In the genomic region with DNA sequence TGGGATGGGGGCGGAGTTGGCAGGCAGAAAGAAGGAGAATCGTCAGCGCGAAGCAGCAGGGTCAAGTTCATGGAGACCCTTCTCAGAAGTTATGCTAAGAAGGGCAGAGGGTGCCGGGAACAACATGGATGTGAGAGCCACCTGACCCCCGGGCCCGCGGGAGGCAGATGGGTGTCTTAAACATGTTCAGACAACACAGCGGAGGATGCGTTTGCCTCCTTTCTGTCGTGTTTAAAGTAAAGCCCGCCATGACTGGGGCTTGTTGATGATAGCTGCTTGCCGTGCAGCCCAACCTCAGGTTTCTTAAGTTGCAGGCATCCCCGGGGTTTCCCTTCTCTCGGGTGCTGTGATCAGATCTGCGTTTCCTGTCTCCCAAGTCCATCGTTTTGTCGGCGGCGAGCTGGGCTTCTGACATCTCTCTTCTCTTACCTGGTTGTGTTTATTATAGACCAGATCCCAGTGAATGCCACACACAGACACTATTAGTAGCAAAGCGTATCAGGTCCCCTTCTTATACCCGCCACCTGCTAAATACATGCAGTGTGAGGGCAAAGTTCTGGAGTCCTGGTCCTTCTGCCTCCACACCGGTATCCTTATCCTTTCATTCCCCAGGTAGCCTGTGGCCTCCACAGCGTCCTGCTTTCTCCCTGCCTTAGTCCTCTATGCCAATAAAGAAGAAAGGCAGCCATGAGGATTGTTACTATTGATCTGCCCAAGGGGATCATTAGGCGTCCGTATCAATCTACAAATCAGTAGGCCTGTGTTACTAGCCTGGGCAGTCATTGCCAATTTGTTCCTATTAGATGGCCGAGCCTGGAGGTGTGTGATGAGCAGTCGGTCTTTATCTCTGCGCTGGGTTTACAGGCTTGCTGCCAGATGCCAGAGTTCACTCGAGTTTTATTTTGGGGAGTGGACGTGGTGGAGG, we compare ENCODE assay signal across 10 mouse cellular contexts. TPM values are rescaled to one million over a fixed set of nuclear protein-coding genes. Genes with fewer than 3 reads are reported as not detected.
DNase-seq lines count a peak whose midpoint lies in the region; ATAC-seq and TF ChIP-seq lines count a peak whose summit lies in the region.
"Had no signal": no experiment of that assay in that cellular context is flagged by ENCODE, and none has a peak within 500 bp of the region (broad histone marks: within the 10 kb centered on the region; RNA-seq: fewer than 3 reads in every experiment).

No protein-coding gene starts in this region.

- peak overlapping the region; percentile 33; the same call in 1 of the 2 replicates for H3K9ac ChIP-seq in forebrain, embryonic 11.5 days (ENCODE audit: low read length)
- no peak overlapping the region for H3K9ac ChIP-seq in liver, embryonic 13.5 days
- H3K9ac ChIP-seq: liver, embryonic 14.5 days had no signal

- H3K9me3 ChIP-seq in E14TG2a.4 (ENCODE audit: low read length): no peaks in the 10 kb centered on the region
- no peaks in the 10 kb centered on the region for H3K9me3 ChIP-seq in forebrain, embryonic 11.5 days (ENCODE audit: control insufficient read depth, low read length)
- H3K9me3 ChIP-seq in liver, embryonic 13.5 days (replicated peaks): no peaks in the 10 kb centered on the region

- TF ChIP-seq CTCF in gastrocnemius, adult 2 months (IDR thresholded peaks at IDR 0.05): no peak
- no peak for TF ChIP-seq CTCF in E14TG2a.4 (conservative IDR thresholded peaks at IDR 0.05; ENCODE audit: low read length)

- H3K27me3 ChIP-seq in E14TG2a.4 (ENCODE audit: insufficient read depth, low read length): peaks cover 8% of the 10 kb centered on the region; the same call in 1 of the 2 replicates
- peaks cover 7% of the 10 kb centered on the region; the same call in 1 of the 2 replicates for H3K27me3 ChIP-seq in forebrain, embryonic 11.5 days (ENCODE audit: control insufficient read depth, insufficient read depth, low read length)
- peaks cover 41% of the 10 kb centered on the region for H3K27me3 ChIP-seq in liver, embryonic 13.5 days

- DNase-seq in gastrocnemius, adult 2 months: no peak
- DNase-seq in gastrocnemius, postnatal 14 days: no peak
- DNase-seq in forebrain, embryonic 11.5 days (ENCODE audit: low spot score): peak; percentile 67
- no peak for DNase-seq in liver, embryonic 13.5 days
- DNase-seq in ovary, postnatal 36 days (ENCODE audit: low spot score): no peak
- no peak for DNase-seq in spleen, postnatal 14 days (ENCODE audit: low spot score in 2 of 2)
- no peak for DNase-seq in frontal cortex, postnatal 36 days (ENCODE audit: low spot score in 2 of 2)
- DNase-seq: cerebellum, adult 18-20 months had no signal

- peaks cover 20% of the 10 kb centered on the region for H3K4me1 ChIP-seq in E14TG2a.4 (replicated peaks; ENCODE audit: low read depth, low read length)
- H3K4me1 ChIP-seq in forebrain, embryonic 11.5 days (replicated peaks; ENCODE audit: control insufficient read depth, insufficient read depth, low read length): peaks cover 12% of the 10 kb centered on the region; the same call in 1 of the 2 replicates
- H3K4me1 ChIP-seq in liver, embryonic 13.5 days (replicated peaks): no peaks in the 10 kb centered on the region

- H3K4me2 ChIP-seq in forebrain, embryonic 11.5 days (ENCODE audit: low read depth, low read length, severe bottlenecking): peak overlapping the region; percentile 49
- peak overlapping the region; percentile 34 for H3K4me2 ChIP-seq in liver, embryonic 13.5 days

- no peak overlapping the region for H3K27ac ChIP-seq in gastrocnemius, adult 2 months
- H3K27ac ChIP-seq in forebrain, embryonic 11.5 days (ENCODE audit: low read depth, low read length): peak overlapping the region; percentile 26; the same call in 1 of the 2 replicates
- no peak overlapping the region for H3K27ac ChIP-seq in liver, embryonic 13.5 days
- H3K27ac ChIP-seq: liver, embryonic 14.5 days had no signal

- WGBS in forebrain, embryonic 11.5 days: 14% methylated on average over 31 of the region's 31 CpGs
- 11% methylated on average over 31 of the region's 31 CpGs for WGBS in liver, embryonic 13.5 days (ENCODE audit: insufficient replicate concordance)

- H3K4me3 ChIP-seq in gastrocnemius, adult 2 months: peak overlapping the region; percentile 19
- H3K4me3 ChIP-seq in E14TG2a.4 (replicated peaks; ENCODE audit: low read length): peak overlapping the region; percentile 54
- H3K4me3 ChIP-seq in forebrain, embryonic 11.5 days (ENCODE audit: low read depth, low read length): peak overlapping the region; percentile 12
- no peak overlapping the region for H3K4me3 ChIP-seq in liver, embryonic 13.5 days (replicated peaks)

- H3K36me3 ChIP-seq in E14TG2a.4 (ENCODE audit: insufficient read depth, low read length): no peaks in the 10 kb centered on the region
- H3K36me3 ChIP-seq in forebrain, embryonic 11.5 days (ENCODE audit: control insufficient read depth, insufficient read depth, low read length): no peaks in the 10 kb centered on the region
- no peaks in the 10 kb centered on the region for H3K36me3 ChIP-seq in liver, embryonic 13.5 days

- intact Hi-C loops in gastrocnemius, adult 2 months (cut with DNase I): no loop called here
- intact Hi-C loops in gastrocnemius, postnatal 14 days (cut with DNase I; ENCODE audit: low total_unique reads): no loop called here

- no peak for ATAC-seq in forebrain, embryonic 11.5 days (replicated peaks; ENCODE audit: low FRiP score)
- no peak for ATAC-seq in liver, embryonic 13.5 days (ENCODE audit: low read depth)

RNA-seq across cellular contexts. Expression of a gene that starts 2.5 kb away (rescaled TPM):
- total RNA-seq in gastrocnemius, adult 2 months (2021): 10 to 100 TPM; 14.1 to 17.7 TPM
- total RNA-seq in gastrocnemius, postnatal 14 days (2021): 10 to 100 TPM in 1 of 2 experiments, 1 to 10 TPM in 1; 9.7 to 10.8 TPM
- 21.7 and 22.9 TPM in 2 replicates for polyA plus RNA-seq in forebrain, embryonic 11.5 days (2014; fragmentation: Nextera tagmentation; extraction: Ambion mirVana)
- 1.0 and 1.3 TPM in 2 replicates for polyA plus RNA-seq in liver, embryonic 13.5 days (2015; fragmentation: Nextera tagmentation; extraction: Ambion mirVana)
